Mouse (Mus musculus): ENCODE results near the gene Hdac7.

DNA sequence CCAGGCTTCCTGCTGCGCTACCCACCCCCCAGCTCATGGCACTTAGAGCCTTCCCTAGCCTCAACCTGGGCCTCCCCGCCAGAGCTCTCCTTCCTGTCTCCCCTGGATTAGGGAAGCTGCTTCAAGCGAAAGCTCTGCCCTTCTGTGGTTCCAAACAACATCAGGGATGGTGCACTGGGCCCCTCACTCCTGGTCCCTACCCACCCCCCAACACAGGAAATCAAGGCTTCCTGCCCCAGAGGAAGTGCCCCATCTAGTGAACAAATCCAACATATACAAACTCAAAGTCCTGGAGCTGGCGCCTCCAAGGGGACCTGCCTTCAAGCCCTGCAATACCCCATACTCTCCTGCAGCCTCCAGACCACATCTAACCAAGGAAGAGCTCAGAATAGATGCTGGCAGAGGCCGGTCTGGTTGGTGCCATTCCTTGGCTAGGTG lies 15.4 kb downstream of the Hdac7 start:
- TF ChIP-seq CTCF (IDR thresholded peaks at IDR 0.05; ENCODE audit: low read depth) = peak; percentile 26; the same call in 1 of the 2 replicates
- no peak for TF ChIP-seq EP300 (IDR thresholded peaks at IDR 0.05; ENCODE audit: low read depth)

Data from liver, embryonic 14.5 days (tissue).